Mouse (Mus musculus) midbrain, embryonic 13.5 days (tissue): ENCODE measurements around the gene Rgs6. TPM values are rescaled to one million over a fixed set of nuclear protein-coding genes. Genes with fewer than 3 reads are reported as not detected.

Experiments
- ATAC-seq: fragments of 200-750 bp; cut with Nextera tagmentation; 2 replicates; pipeline ENCODE4 v1.8.0; 2017; ENCODE audit warnings: mild to moderate bottlenecking, moderate TSS enrichment, moderate library complexity
- H3K27ac ChIP-seq: fragments of 300-500 bp; sonication (generic); 2 replicates; pipeline ENCODE4 v1.5.1; 2015; ENCODE audit warnings: inconsistent platforms, mild to moderate bottlenecking, moderate library complexity
- H3K27me3 ChIP-seq: fragments of 300-500 bp; sonication (generic); 2 replicates; pipeline ENCODE4 v1.6.1; 2015; ENCODE audit warnings: mild to moderate bottlenecking, inconsistent platforms
- H3K36me3 ChIP-seq: fragments of 300-500 bp; sonication (generic); 2 replicates; pipeline ENCODE4 v1.6.1; 2015; ENCODE audit warnings: mild to moderate bottlenecking, inconsistent platforms
- H3K4me1 ChIP-seq: fragments of 300-500 bp; sonication (generic); replicated peaks from 2 replicates; pipeline ENCODE4 v1.6.1; 2015; ENCODE audit warnings: inconsistent platforms
- H3K4me2 ChIP-seq: fragments of 300-500 bp; sonication (generic); replicated peaks from 2 replicates; pipeline ENCODE4 v1.6.1; 2015; ENCODE audit warnings: moderate library complexity, mild to moderate bottlenecking, inconsistent platforms
- H3K4me3 ChIP-seq: fragments of 300-500 bp; sonication (generic); replicated peaks from 2 replicates; pipeline ENCODE4 v1.5.1; 2015; ENCODE audit warnings: mild to moderate bottlenecking, inconsistent platforms
- H3K9ac ChIP-seq: fragments of 300-500 bp; sonication (generic); replicated peaks from 2 replicates; pipeline ENCODE4 v1.6.1; 2015; ENCODE audit warnings: mild to moderate bottlenecking, inconsistent platforms
- H3K9me3 ChIP-seq: fragments of 300-500 bp; sonication (generic); 2 replicates; pipeline ENCODE4 v1.6.1; 2016; ENCODE audit warnings: mild to moderate bottlenecking, inconsistent platforms
- WGBS: fragments of 180-500 bp; shearing (Covaris S2); methylation state at CpG from one replicate; pipeline ENCODE4 v1.1.7; 2015; 5-methylcytosine and 5-hydroxymethylcytosine counted together
- polyA plus RNA-seq: library from polyadenylated mRNA; unstranded; fragments of >200 nt; fragmentation: Nextera tagmentation; extraction: Ambion mirVana; gene quantifications from 2 replicates; pipeline ENCODE4 v1.2.1, GENCODE M21; 2015

Gene Rgs6
- polyA plus RNA-seq, 1 experiment from 2014 or later = 11.6 TPM

DNA sequence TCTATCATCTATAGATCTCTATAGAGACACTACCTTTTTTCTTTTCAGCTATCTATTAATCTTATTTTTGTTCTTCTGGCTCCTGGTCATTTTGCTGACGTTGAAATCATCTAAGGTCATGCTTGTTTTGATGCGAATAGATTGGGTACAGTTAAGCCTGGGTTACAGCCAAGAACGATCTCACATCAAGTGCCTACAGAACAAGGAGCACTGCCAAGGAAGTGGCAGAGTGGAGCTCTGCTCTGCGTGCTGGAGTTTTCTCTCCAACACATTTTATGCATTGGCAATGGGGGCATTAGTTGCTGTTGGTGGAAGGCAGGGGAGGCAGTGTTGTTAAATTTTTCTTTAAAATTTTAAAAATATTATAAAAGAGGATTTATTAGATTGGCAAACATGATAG lies 138.2 kb downstream of the Rgs6 start:
- Histone ChIP-seq H3K4me1 (no peaks in the 10 kb centered on the region), H3K36me3 (no peaks in the 10 kb centered on the region), H3K4me3 (no peak overlapping the region), H3K9me3 (no peaks in the 10 kb centered on the region), H3K27ac (no peak overlapping the region), H3K4me2 (no peak overlapping the region), H3K9ac (no peak overlapping the region), H3K27me3 (no peaks in the 10 kb centered on the region)
- 89% methylated on average over 4 of the region's 4 CpGs for WGBS
- no peak for ATAC-seq

DNA sequence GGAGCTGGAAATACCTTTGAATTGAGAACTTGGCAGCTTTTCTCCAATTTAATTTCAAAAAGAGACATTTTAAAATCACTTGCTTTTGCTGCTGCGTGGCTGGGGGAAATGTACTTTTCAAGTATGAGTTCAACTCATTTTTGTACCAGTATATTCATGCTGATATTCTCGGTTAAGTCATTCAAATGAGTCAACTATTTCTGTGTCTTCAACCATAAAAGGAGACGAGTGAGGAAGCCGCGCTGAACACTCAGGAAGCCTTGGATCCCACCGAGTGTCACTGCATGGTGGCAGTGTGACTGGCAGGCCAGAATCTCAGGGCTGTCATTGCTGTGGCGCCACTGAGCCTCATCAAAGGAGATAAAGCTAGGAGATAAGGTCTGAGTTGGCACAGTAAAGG lies 143.5 kb downstream of the Rgs6 start:
- H3K9ac ChIP-seq = no peak overlapping the region
- H3K27me3 ChIP-seq = no peaks in the 10 kb centered on the region
- H3K4me1 ChIP-seq = no peaks in the 10 kb centered on the region
- H3K36me3 ChIP-seq = no peaks in the 10 kb centered on the region
- ATAC-seq = no peak
- no peak overlapping the region for H3K4me2 ChIP-seq
- no peaks in the 10 kb centered on the region for H3K9me3 ChIP-seq
- 70% methylated on average over 7 of the region's 7 CpGs for WGBS
- no peak overlapping the region for H3K27ac ChIP-seq
- H3K4me3 ChIP-seq = no peak overlapping the region

DNA sequence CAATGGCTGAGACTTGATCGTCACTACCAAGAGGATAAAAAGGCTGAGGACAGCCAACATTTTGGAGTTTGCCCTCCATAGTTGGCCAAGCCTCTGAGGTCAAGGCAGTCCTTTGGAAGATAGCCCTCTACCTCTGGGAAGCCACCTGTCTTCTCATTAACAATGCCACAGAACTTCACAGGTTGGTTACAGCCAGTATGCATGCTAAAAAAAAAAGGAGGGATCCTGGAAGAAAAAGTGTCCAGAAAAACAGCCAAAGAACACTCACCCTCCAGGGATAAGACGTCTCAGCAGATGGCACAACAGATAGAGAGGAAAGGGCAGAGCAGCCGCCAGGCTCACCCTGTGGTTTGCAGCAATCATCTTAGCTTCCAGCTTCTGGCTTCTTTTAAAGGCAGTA lies 154.9 kb downstream of the Rgs6 start:
- 89% methylated on average over 3 of the region's 3 CpGs for whole genome bisulfite sequencing
- no peaks in the 10 kb centered on the region for H3K27me3 ChIP-seq
- ATAC-seq = no peak
- no peak overlapping the region for H3K4me2 ChIP-seq
- H3K27ac ChIP-seq = no peak overlapping the region
- H3K4me3 ChIP-seq = no peak overlapping the region
- H3K9ac ChIP-seq = no peak overlapping the region
- H3K4me1 ChIP-seq = no peaks in the 10 kb centered on the region
- H3K9me3 ChIP-seq = no peaks in the 10 kb centered on the region
- no peaks in the 10 kb centered on the region for H3K36me3 ChIP-seq

DNA sequence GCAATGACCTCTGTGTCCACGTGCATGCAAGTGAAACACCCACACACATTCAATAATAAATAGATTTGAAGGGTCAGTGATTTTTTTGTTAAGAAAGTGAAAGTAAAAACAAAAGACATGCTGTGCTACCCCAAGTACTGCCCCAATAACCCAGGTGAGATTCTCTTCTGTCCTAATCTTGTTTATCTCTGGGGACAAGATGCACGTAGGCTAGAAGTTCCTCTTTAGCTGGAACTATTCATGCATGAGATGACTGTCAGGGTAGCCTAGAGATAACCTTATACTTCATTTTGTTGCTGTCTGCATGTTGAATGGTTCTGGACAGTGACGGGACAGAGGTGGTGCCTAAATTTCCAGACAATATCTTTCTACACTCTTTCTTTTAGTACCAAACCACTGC lies 155.9 kb downstream of the Rgs6 start:
- Histone ChIP-seq H3K27ac (no peak overlapping the region), H3K9me3 (no peaks in the 10 kb centered on the region), H3K27me3 (no peaks in the 10 kb centered on the region), H3K4me1 (peaks cover 6% of the 10 kb centered on the region; the same call in 1 of the 2 replicates), H3K4me3 (no peak overlapping the region), H3K4me2 (no peak overlapping the region), H3K36me3 (no peaks in the 10 kb centered on the region), H3K9ac (no peak overlapping the region)
- WGBS = 40% methylated on average over 3 of the region's 3 CpGs
- no peak for ATAC-seq

DNA sequence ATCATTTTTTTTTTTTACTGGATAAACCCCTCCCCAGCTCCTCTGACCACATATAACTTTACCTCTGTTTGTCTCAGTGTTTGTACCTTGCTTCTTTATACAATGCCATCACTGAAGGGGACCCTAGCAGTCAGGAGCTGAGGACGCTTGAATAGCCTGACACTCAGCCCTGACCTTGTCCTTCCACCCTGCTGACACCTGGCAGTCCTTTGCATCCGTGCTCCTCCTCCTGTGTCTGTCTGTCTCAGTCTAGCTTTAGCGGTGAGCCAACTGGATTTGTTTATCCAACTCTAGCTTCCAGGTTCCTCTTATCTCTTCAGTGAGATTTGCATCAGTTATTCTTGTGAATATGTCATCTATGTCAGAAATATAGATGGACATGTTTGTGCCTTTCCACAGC lies 156.7 kb downstream of the Rgs6 start:
- 67% methylated on average over 3 of the region's 3 CpGs for WGBS
- no peaks in the 10 kb centered on the region for H3K9me3 ChIP-seq
- no peak for ATAC-seq

DNA sequence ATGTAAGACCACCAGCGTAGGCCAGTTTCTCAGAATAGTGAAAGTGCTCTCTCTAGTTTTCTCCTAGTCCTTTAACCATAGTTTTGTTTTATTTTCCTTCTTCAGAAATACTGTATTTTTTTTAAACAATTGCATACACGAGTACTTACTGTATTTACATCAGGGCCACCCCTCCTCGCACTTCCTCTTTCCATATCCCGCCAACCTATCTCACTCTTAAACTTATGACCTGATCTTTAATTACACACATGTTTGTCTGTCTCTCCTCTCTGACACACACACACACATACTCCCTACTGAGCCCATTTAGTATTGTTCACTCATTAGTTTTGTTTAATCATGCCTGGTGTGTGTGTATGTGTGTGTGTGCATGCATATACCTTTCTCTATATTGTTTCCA lies 159.0 kb downstream of the Rgs6 start:
- H3K4me1 ChIP-seq = peaks cover 10% of the 10 kb centered on the region; the same call in 1 of the 2 replicates
- H3K9me3 ChIP-seq = no peaks in the 10 kb centered on the region
- no peak overlapping the region for H3K4me3 ChIP-seq
- H3K27me3 ChIP-seq = no peaks in the 10 kb centered on the region
- H3K9ac ChIP-seq = no peak overlapping the region
- no peak for ATAC-seq
- H3K27ac ChIP-seq = no peak overlapping the region
- H3K4me2 ChIP-seq = no peak overlapping the region
- 94% methylated on average over 4 of the region's 4 CpGs for WGBS
- H3K36me3 ChIP-seq = no peaks in the 10 kb centered on the region

More for the DNA sequence above, 156.7 kb downstream of the Rgs6 start:
- Histone ChIP-seq H3K4me2 (no peak overlapping the region), H3K4me1 (peaks cover 10% of the 10 kb centered on the region; the same call in 1 of the 2 replicates), H3K9ac (no peak overlapping the region), H3K36me3 (no peaks in the 10 kb centered on the region), H3K27me3 (no peaks in the 10 kb centered on the region), H3K27ac (no peak overlapping the region), H3K4me3 (no peak overlapping the region)

DNA sequence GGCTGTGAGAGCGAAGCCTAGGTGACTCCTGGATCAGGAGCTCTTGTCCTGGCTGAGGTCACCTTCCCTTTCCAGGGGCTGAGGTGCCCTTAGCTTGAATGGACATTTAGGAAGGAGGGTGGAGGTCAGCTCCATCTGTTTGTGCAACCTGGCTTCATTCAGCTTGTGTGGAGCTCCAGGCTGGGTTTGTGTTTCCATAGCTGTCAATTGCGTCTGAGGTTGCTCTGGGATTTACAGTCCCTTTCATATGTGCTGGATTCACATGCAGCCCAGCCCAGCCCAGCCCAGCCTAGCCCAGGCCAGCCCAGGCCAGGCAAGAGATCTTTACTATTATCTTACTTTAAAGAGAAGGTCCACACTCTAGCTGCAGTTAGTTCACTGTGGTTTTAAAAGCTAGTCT lies 163.8 kb downstream of the Rgs6 start:
- Histone ChIP-seq H3K4me2 (no peak overlapping the region), H3K27ac (no peak overlapping the region), H3K9me3 (no peaks in the 10 kb centered on the region), H3K27me3 (no peaks in the 10 kb centered on the region), H3K4me3 (no peak overlapping the region), H3K36me3 (no peaks in the 10 kb centered on the region), H3K4me1 (peaks cover 10% of the 10 kb centered on the region; the same call in 1 of the 2 replicates), H3K9ac (no peak overlapping the region)
- ATAC-seq = no peak
- 81% methylated on average over 2 of the region's 2 CpGs for WGBS

DNA sequence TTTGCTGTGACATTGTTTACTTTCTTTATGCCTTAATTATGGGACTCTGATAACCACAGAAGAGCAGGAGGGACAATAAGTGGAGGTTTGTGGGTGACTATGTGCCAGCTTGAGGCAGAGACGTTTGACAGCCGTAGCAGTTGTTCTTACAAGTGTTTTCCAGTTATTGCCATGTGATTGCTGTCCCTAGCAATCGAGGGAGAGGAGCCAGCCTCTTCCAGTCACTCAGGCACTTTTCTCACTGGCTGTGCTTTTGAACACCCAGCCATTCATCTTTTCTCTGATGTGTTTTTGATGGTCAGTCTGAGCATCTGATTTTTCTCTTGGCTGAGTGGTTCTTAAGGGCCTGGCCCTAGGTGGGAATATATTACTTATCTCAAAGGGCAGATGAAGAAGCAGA lies 166.4 kb downstream of the Rgs6 start:
- H3K9ac ChIP-seq = no peak overlapping the region
- no peaks in the 10 kb centered on the region for H3K27me3 ChIP-seq
- H3K9me3 ChIP-seq = no peaks in the 10 kb centered on the region
- no peak overlapping the region for H3K4me3 ChIP-seq
- whole genome bisulfite sequencing = 62% methylated on average over 3 of the region's 3 CpGs
- no peak overlapping the region for H3K27ac ChIP-seq
- H3K36me3 ChIP-seq = no peaks in the 10 kb centered on the region
- no peak overlapping the region for H3K4me2 ChIP-seq
- H3K4me1 ChIP-seq = peaks cover under 1% of the 10 kb centered on the region; the same call in 1 of the 2 replicates
- no peak for ATAC-seq

DNA sequence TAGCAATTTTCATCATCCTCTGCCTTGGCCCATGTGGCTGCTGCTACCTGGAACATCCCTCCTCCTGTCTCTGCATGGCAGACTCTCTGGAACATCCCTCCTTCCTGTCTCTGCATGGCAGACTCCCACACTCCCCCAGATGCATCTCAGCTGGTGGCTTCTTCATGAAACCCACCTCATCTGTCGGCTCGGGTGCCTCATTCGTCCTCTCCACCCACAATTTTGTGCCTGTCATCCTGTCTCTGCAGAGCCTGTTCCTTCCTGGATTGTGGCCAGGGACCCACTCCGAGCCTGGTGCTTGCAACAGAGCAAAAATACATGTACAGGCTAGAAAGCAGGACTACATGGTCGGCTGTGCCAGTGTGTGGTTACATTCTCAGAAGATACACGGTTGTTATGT lies 168.7 kb downstream of the Rgs6 start:
- Histone ChIP-seq H3K27ac (no peak overlapping the region), H3K9me3 (no peaks in the 10 kb centered on the region), H3K36me3 (no peaks in the 10 kb centered on the region), H3K4me1 (no peaks in the 10 kb centered on the region), H3K27me3 (no peaks in the 10 kb centered on the region), H3K4me2 (no peak overlapping the region), H3K9ac (no peak overlapping the region), H3K4me3 (no peak overlapping the region)
- no peak for ATAC-seq
- 83% methylated on average over 6 of the region's 6 CpGs for WGBS

DNA sequence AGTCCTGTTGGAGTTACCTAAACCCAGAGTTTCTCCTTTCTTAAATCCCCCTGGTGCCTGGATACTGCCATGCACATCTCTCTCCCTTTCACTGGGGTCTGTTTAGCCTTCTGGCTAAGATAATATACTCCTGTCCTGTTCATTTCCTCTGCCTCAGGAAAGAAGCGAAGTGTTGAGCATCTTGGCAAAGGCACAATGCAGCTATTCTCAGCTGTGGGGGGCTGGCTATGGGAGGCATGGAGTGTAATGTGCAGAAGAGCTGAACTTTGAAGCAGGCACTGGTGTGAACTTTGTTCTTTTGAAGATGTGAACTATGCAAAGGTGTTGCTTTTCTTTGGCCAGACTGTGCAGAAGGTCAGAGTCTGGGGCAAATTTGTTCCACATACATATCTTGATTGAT lies 169.3 kb downstream of the Rgs6 start:
- H3K4me3 ChIP-seq = no peak overlapping the region
- H3K9ac ChIP-seq = no peak overlapping the region
- H3K4me2 ChIP-seq = no peak overlapping the region
- H3K4me1 ChIP-seq = no peaks in the 10 kb centered on the region
- 83% methylated on average over 1 of the region's 1 CpGs for WGBS
- no peaks in the 10 kb centered on the region for H3K27me3 ChIP-seq
- no peaks in the 10 kb centered on the region for H3K36me3 ChIP-seq
- no peaks in the 10 kb centered on the region for H3K9me3 ChIP-seq
- no peak for ATAC-seq
- H3K27ac ChIP-seq = no peak overlapping the region

DNA sequence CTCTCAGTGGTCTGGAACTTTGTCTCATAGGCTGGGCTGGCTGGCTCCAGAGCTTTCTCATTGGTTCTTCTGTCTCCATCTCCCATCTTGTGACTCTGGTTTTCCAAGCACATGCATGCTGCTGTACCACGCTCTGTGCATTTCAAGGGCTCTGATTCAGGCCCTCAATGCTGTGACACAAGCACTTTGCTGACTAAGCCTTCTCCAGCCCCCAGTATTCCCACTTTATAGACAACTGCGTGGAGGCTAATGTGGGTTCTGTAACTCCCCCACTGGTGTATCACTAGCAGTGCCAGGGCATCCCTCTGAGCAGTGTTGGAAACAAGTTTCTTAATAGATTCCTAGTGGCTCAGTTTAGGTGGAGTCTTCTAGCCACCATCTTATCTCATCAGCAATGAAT lies 174.0 kb downstream of the Rgs6 start:
- Histone ChIP-seq H3K27ac (no peak overlapping the region), H3K27me3 (no peaks in the 10 kb centered on the region), H3K9ac (no peak overlapping the region), H3K4me3 (no peak overlapping the region), H3K4me1 (no peaks in the 10 kb centered on the region), H3K4me2 (no peak overlapping the region), H3K9me3 (no peaks in the 10 kb centered on the region), H3K36me3 (no peaks in the 10 kb centered on the region)
- WGBS = 81% methylated on average over 2 of the region's 2 CpGs
- no peak for ATAC-seq

DNA sequence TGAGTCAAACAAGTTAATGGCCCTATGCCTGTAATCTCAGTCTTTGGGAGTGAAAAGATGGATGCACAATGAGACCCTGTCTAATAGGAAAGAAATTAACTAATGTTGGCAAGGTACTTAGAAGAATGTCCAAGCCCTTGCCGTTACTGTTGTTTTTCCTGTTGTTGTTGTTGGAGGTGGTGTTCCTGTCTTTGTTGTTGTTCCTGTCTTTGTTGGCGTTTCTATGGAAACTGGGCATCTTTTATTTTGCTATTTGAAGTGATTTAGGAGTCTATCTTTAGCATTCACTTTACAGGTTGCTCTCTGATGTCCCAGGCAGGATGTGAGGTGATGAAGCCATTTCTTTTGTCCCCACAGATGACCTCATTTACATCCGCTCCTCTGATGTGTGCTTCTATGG lies 180.6 kb downstream of the Rgs6 start:
- no peak overlapping the region for H3K4me2 ChIP-seq
- no peaks in the 10 kb centered on the region for H3K9me3 ChIP-seq
- no peaks in the 10 kb centered on the region for H3K27me3 ChIP-seq
- no peak overlapping the region for H3K4me3 ChIP-seq
- no peak overlapping the region for H3K27ac ChIP-seq
- no peak overlapping the region for H3K9ac ChIP-seq
- no peaks in the 10 kb centered on the region for H3K36me3 ChIP-seq
- H3K4me1 ChIP-seq = no peaks in the 10 kb centered on the region
- WGBS = 85% methylated on average over 3 of the region's 3 CpGs
- ATAC-seq = no peak

DNA sequence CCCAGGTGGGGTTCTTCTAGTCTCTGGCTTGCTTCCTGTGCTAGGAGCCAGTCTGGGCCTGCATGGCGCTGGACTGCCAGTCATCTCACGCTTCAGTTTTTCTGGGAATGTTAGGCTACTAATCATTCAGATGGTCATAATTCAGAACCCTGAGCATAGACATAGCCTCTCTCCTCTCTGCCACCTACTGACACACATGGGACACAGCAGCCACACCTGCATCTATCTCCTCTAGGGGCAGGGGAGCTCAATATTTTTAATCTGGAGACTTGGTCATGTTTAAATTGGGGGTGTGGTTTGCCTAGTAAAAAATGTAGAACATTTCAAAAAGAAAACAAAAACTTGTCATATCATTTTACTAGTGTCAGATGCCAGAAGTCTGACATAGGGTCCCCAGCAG lies 184.1 kb downstream of the Rgs6 start:
- H3K4me3 ChIP-seq = no peak overlapping the region
- no peaks in the 10 kb centered on the region for H3K9me3 ChIP-seq
- H3K27me3 ChIP-seq = no peaks in the 10 kb centered on the region
- H3K4me1 ChIP-seq = no peaks in the 10 kb centered on the region
- H3K27ac ChIP-seq = no peak overlapping the region
- no peak overlapping the region for H3K4me2 ChIP-seq
- no peak for ATAC-seq
- H3K36me3 ChIP-seq = no peaks in the 10 kb centered on the region
- WGBS = 96% methylated on average over 2 of the region's 2 CpGs
- H3K9ac ChIP-seq = no peak overlapping the region
